Mouse (Mus musculus): Measurements from ENCODE around the gene Ifna5.
"Not testable (repeated sequence)": the region's sequence is repeated elsewhere in the genome, so short reads cannot be mapped to it uniquely, and the experiment has no call there.

Ifna5 gene

DNA sequence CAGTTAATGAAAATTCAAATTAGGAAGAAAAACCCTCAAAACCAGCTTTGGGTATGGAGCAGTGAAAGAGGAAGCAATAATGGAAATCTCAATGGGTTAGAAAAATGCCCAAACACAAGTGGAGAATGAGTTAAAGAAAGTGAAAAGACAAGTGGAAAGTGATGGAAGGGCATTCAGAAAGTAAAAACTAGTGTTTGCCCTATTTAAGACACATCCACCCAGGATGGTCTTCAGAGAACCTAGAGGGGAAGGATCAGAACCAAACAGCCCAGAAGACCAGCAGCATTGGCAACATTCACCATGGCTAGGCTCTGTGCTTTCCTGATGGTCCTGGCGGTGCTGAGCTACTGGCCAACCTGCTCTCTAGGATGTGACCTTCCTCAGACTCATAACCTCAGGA is at the start of gene Ifna5:
Gene Ifna5, plus strand, starts transcription at position 301 of the 400 bp plus-strand sequence.
- not testable (repeated sequence) for DNase-seq (ENCODE audit: low spot score in 2 of 2)

- peak; percentile 22 to 74 for DNase-seq (ENCODE audit: low spot score in 2 of 2)
Measured at GRCm38 (mm10) chr4:88788402-88788801, 46.9 kb upstream of the Ifna5 start, which contains the start of gene Gm13277. TSS of gene Gm13277 (plus strand) at chr4:88788632.

DNA sequence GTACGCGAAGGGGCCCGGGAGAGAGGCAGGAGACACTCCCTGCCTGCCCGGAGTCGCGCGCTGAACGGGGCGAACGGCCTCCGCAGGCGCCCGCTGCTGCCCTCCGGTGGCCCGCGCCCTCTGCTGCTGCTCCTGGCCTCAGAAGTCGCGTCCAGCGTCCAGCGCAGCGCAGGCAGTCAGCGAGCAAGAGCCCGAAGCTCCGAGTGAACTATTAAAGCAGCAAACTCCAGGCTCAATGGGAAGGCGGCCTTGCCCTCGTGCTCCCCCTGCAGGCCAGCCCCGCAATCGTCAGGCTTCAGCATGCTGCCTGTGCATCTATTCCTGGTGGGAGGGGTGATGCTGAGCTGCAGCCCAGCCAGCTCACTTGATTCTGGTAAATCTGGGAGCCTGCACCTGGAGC is 44.1 kb upstream of the Ifna5 start, which contains the start of gene Gm13278:
Gene Gm13278, plus strand, starts transcription at position 301 of the 400 bp plus-strand sequence.
- not testable (repeated sequence) for DNase-seq (ENCODE audit: low spot score in 2 of 2)

- DNase-seq (ENCODE audit: low spot score in 2 of 2): peak; percentile 46 to 74
Measured at GRCm38 (mm10) chr4:88793936-88794675, 41.2 kb upstream of the Ifna5 start, which contains the start of gene Gm13275. TSS of gene Gm13275 (plus strand) at chr4:88794487.

DNA sequence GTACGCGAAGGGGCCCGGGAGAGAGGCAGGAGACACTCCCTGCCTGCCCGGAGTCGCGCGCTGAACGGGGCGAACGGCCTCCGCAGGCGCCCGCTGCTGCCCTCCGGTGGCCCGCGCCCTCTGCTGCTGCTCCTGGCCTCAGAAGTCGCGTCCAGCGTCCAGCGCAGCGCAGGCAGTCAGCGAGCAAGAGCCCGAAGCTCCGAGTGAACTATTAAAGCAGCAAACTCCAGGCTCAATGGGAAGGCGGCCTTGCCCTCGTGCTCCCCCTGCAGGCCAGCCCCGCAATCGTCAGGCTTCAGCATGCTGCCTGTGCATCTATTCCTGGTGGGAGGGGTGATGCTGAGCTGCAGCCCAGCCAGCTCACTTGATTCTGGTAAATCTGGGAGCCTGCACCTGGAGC is 38.2 kb upstream of the Ifna5 start, which contains the start of gene Gm13279:
Gene Gm13279, plus strand, starts transcription at position 301 of the 400 bp plus-strand sequence.
- DNase-seq (ENCODE audit: low spot score in 2 of 2): not testable (repeated sequence)

GRCm38 (mm10) chr4:88799365-88799764 is 36.0 kb upstream of the Ifna5 start, which contains the start of gene Gm13285:
TSS of gene Gm13285 (plus strand) at chr4:88799665.
- not testable (repeated sequence) for DNase-seq (ENCODE audit: low spot score in 2 of 2)

DNA sequence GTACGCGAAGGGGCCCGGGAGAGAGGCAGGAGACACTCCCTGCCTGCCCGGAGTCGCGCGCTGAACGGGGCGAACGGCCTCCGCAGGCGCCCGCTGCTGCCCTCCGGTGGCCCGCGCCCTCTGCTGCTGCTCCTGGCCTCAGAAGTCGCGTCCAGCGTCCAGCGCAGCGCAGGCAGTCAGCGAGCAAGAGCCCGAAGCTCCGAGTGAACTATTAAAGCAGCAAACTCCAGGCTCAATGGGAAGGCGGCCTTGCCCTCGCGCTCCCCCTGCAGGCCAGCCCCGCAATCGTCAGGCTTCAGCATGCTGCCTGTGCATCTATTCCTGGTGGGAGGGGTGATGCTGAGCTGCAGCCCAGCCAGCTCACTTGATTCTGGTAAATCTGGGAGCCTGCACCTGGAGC is 32.4 kb upstream of the Ifna5 start, which contains the start of gene Gm13287:
Gene Gm13287, plus strand, starts transcription at position 301 of the 400 bp plus-strand sequence.
- not testable (repeated sequence) for DNase-seq (ENCODE audit: low spot score in 2 of 2)

DNA sequence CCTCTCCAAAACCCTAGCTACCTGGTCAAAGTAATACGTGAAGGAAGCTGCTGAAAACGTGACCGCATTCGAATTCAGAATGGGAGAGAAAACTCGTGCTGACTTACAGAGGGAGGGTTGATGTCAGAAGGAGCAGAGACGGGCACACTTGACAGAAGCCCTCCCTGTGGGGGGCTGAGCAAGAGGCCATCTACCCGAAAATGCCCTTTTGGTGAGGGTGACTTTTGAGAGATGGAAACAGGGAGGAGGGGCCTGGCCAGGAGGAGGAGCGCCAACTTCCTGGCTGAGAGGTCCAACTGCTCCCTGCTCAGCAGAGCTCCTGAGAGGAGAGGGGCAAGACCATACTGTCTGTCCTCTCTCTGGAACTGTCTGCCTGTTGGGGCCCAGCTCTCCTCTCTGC is 30.1 kb upstream of the Ifna5 start, which contains the start of gene Gm13288:
Gene Gm13288, plus strand, starts transcription at position 301 of the 400 bp plus-strand sequence.
- not testable (repeated sequence) for DNase-seq (ENCODE audit: low spot score in 2 of 2)

- DNase-seq (ENCODE audit: low spot score in 2 of 2): peak in 1 of 2 experiments; percentile 3
Measured at GRCm38 (mm10) chr4:88805761-88806160, 29.6 kb upstream of the Ifna5 start.

GRCm38 (mm10) chr4:88815928-88816327 is 19.4 kb upstream of the Ifna5 start, which contains the start of gene Ifna7:
TSS of gene Ifna7 (plus strand) at chr4:88816228.
- no peak for DNase-seq (ENCODE audit: low spot score in 2 of 2)

DNA sequence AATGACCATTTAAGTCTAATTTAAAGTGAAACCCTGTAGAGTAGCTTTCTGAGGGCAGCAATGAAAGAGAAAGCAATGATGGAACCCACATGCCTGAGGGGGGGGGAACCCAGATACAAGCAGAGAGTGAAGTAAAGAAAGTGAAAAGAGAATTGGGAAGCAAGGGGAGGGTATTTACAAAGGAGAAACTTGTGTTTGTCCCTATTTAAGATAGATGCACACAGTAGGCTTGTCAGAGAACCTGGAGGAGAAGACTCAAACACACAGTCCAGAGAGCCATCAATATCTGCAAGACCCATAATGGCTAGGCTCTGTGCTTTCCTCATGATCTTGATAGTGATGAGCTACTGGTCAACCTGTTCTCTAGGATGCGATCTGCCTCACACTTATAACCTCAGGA is 15.7 kb upstream of the Ifna5 start, which contains the start of gene Ifna11:
Gene Ifna11, plus strand, starts transcription at position 301 of the 400 bp plus-strand sequence.
- no peak for DNase-seq (ENCODE audit: low spot score in 2 of 2)

GRCm38 (mm10) chr4:88822995-88823394 is 12.3 kb upstream of the Ifna5 start:
- DNase-seq (ENCODE audit: low spot score in 2 of 2): no peak

GRCm38 (mm10) chr4:88827116-88827515 is 8.2 kb upstream of the Ifna5 start, which contains the start of gene Ifna6:
TSS of gene Ifna6 (plus strand) at chr4:88827416.
- not testable (repeated sequence) for DNase-seq (ENCODE audit: low spot score in 2 of 2)

- peak in 1 of 2 experiments; percentile 27 for DNase-seq (ENCODE audit: low spot score in 2 of 2)
Measured at GRCm38 (mm10) chr4:88830523-88830922, 4.8 kb upstream of the Ifna5 start.

DNA sequence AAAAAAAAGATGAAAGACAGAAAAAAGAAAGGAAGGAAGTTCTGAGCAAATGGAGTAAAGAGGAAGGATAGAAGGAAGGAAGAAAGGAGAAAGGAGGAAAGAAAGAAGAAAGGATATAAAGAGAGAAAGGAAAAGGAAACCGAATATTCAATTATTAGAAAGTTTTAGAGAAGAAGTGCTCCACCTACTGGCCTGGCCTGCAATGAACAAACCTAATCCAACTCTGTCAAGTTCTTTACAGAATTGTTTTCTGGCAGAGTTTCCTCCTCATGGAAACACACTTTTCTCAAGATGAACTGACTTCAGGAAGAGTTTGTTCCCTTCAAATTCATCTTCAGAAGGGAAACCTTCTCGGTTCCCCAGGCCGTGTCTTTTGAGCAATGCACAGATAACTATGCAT is 3.5 kb downstream of the Ifna5 start:
- DNase-seq (ENCODE audit: low spot score in 2 of 2): peak in 1 of 2 experiments; percentile 7

GRCm38 (mm10) chr4:88840058-88840457 is 4.7 kb downstream of the Ifna5 start:
- DNase-seq (ENCODE audit: low spot score in 2 of 2): no peak

DNA sequence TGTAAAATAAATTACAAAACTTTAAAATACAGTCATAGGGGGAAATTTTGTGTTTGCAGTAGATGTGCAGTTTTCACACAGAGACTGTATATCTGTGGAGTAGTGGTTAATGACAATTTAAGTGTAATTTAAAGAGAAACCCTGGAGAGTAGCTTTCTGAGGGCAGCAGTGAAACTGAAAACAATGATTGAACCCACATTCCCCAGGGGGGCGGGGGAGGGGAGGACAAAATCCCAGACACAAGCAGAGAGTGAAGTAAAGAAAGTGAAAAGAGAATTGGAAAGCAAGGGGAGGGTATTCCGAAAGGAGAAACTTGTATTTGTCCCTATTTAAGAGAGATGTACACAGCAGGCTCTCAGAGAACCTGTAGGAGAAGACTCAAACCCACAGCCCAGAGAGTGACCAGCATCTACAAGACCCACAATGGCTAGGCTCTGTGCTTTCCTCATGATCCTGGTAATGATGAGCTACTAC is 6.2 kb downstream of the Ifna5 start, which contains the start of gene Ifna4:
Gene Ifna4, plus strand, starts transcription at position 424 of the 474 bp plus-strand sequence.
- DNase-seq (ENCODE audit: low spot score in 2 of 2): no peak

- DNase-seq (ENCODE audit: low spot score in 2 of 2): no peak
Measured at GRCm38 (mm10) chr4:88845334-88845733, 10.0 kb downstream of the Ifna5 start.

DNA sequence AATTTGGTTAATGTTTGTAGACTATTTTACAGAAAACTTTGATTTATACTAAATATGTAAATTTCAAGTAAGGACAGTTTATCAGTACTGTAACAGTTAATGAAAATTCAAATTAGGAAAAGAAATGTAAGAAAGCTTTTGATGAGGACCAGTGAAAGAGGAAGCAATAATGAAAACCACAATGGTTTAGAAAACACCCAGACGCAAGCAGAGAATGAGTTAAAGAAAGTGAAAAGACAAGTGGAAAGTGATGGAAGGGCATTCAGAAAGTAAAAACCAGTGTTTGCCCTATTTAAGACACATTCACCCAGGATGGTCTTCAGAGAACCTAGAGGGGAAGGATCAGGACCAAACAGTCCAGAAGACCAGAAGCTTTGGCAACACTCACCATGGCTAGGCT is 14.4 kb downstream of the Ifna5 start, which contains the start of gene Ifna1:
Gene Ifna1, plus strand, starts transcription at position 390 of the 400 bp plus-strand sequence.
- no peak for DNase-seq (ENCODE audit: low spot score in 2 of 2)

- DNase-seq (ENCODE audit: low spot score in 2 of 2): no peak
Measured at GRCm38 (mm10) chr4:88851026-88851763, 15.9 kb downstream of the Ifna5 start.

- no peak for DNase-seq (ENCODE audit: low spot score in 2 of 2)
Measured at GRCm38 (mm10) chr4:88859214-88859613, 23.9 kb downstream of the Ifna5 start.
